Mouse (Mus musculus) intestine, embryonic 15.5 days (tissue): ENCODE measurements around the gene Tut1. TPM values are rescaled to one million over a fixed set of nuclear protein-coding genes. Genes with fewer than 3 reads are reported as not detected.
A peak's percentile ranks its signal among the peaks of the same experiment; 100 is the strongest.
"Not testable (repeated sequence)": the region's sequence is repeated elsewhere in the genome, so short reads cannot be mapped to it uniquely, and the experiment has no call there.

Source experiments
- ATAC-seq: fragments of 200-750 bp; cut with Nextera tagmentation; 2 replicates; pipeline ENCODE4 v1.8.0; 2017; ENCODE audit warnings: moderate TSS enrichment, moderate library complexity
- H3K27ac ChIP-seq: fragments of 300-500 bp; sonication (generic); 2 replicates; pipeline ENCODE4 v1.5.1; 2015; ENCODE audit warnings: mild to moderate bottlenecking, inconsistent platforms
- H3K27me3 ChIP-seq: fragments of 300-500 bp; sonication (generic); replicated peaks from 2 replicates; pipeline ENCODE4 v1.6.1; 2015; ENCODE audit warnings: inconsistent platforms
- H3K36me3 ChIP-seq: fragments of 300-500 bp; sonication (generic); 2 replicates; pipeline ENCODE4 v1.6.1; 2015; ENCODE audit warnings: inconsistent platforms
- H3K4me1 ChIP-seq: fragments of 300-500 bp; sonication (generic); replicated peaks from 2 replicates; pipeline ENCODE4 v1.6.1; 2015; ENCODE audit warnings: inconsistent platforms
- H3K4me2 ChIP-seq: fragments of 300-500 bp; sonication (generic); replicated peaks from 2 replicates; pipeline ENCODE4 v1.6.1; 2015; ENCODE audit warnings: mild to moderate bottlenecking, inconsistent platforms
- H3K4me3 ChIP-seq: fragments of 300-500 bp; sonication (generic); replicated peaks from 2 replicates; pipeline ENCODE4 v1.5.1; 2015; ENCODE audit warnings: inconsistent platforms
- H3K9ac ChIP-seq: fragments of 300-500 bp; sonication (generic); 2 replicates; pipeline ENCODE4 v1.6.1; 2015; ENCODE audit warnings: inconsistent platforms
- H3K9me3 ChIP-seq: fragments of 300-500 bp; sonication (generic); 2 replicates; pipeline ENCODE4 v1.6.1; 2016; ENCODE audit warnings: inconsistent platforms
- WGBS: fragments of 180-500 bp; shearing (Covaris S2); methylation state at CpG from one replicate; pipeline ENCODE4 v1.1.7; 2015; 5-methylcytosine and 5-hydroxymethylcytosine counted together
- polyA plus RNA-seq: library from polyadenylated mRNA; unstranded; fragments of >200 nt; fragmentation: Nextera tagmentation; extraction: Ambion mirVana; gene quantifications from 2 replicates; pipeline ENCODE4 v1.2.1, GENCODE M21; 2015

Tut1 gene
- polyA plus RNA-seq, 1 experiment from 2014 or later = 29.7 TPM

- H3K4me1 ChIP-seq = peaks cover 9% of the 10 kb centered on the region
- peak overlapping the region; percentile 85 for H3K9ac ChIP-seq
- H3K27ac ChIP-seq = no peak overlapping the region
- no peaks in the 10 kb centered on the region for H3K9me3 ChIP-seq
- H3K36me3 ChIP-seq = peaks cover 49% of the 10 kb centered on the region
- H3K4me2 ChIP-seq = peak overlapping the region; percentile 74
- H3K27me3 ChIP-seq = no peaks in the 10 kb centered on the region
- ATAC-seq = no peak
- H3K4me3 ChIP-seq = peak overlapping the region; percentile 77
- WGBS = 4% methylated on average over 9 of the region's 9 CpGs
Measured at GRCm38 (mm10) chr19:8967893-8968292, 14.2 kb downstream of the Tut1 start.

DNA sequence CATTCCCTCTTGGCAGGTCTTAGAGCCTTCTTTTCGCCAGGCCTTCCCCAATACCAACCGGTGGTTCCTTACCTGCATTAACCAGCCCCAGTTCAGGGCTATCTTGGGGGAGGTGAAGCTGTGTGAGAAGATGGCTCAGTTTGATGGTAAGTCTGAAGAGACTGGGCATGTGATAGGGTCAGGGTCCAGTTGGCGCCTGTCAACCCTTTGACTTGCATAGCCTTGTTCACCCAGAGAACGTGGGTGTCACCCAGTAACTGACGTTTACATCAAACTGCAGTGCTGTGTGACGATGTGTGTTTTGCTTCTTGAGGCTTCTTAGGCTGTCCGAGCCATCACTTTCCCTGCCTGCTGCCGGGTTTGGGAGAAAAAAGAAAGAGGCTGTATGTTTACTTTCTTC is 18.8 kb downstream of the Tut1 start:
- 82% methylated on average over 8 of the region's 8 CpGs for WGBS
- not testable (repeated sequence) for H3K9me3 ChIP-seq, H3K4me1 ChIP-seq, H3K9ac ChIP-seq, ATAC-seq, H3K4me2 ChIP-seq, H3K27ac ChIP-seq, H3K27me3 ChIP-seq, H3K4me3 ChIP-seq
- H3K36me3 ChIP-seq = peaks cover 53% of the 10 kb centered on the region

- Histone ChIP-seq H3K9ac (no peak overlapping the region), H3K9me3 (no peaks in the 10 kb centered on the region), H3K27me3 (no peaks in the 10 kb centered on the region), H3K4me1 (no peaks in the 10 kb centered on the region; the same call in 1 of the 2 replicates), H3K4me2 (no peak overlapping the region), H3K36me3 (peaks cover 68% of the 10 kb centered on the region), H3K4me3 (no peak overlapping the region), H3K27ac (no peak overlapping the region)
- 86% methylated on average over 1 of the region's 1 CpGs for WGBS
- ATAC-seq = no peak
Measured at GRCm38 (mm10) chr19:8974638-8975037, 21.0 kb downstream of the Tut1 start.

- Histone ChIP-seq H3K4me1 (peaks cover 2% of the 10 kb centered on the region; the same call in 1 of the 2 replicates), H3K9ac (no peak overlapping the region), H3K27ac (no peak overlapping the region), H3K4me2 (no peak overlapping the region), H3K4me3 (no peak overlapping the region), H3K36me3 (peaks cover 60% of the 10 kb centered on the region), H3K9me3 (no peaks in the 10 kb centered on the region), H3K27me3 (no peaks in the 10 kb centered on the region)
- no peak for ATAC-seq
- 96% methylated on average over 2 of the region's 2 CpGs for WGBS
Measured at GRCm38 (mm10) chr19:8975491-8975890, 21.8 kb downstream of the Tut1 start.

- Histone ChIP-seq H3K4me3 (no peak overlapping the region), H3K27ac (no peak overlapping the region), H3K36me3 (peaks cover 50% of the 10 kb centered on the region)
Measured at GRCm38 (mm10) chr19:8976535-8976934, 22.9 kb downstream of the Tut1 start.

DNA sequence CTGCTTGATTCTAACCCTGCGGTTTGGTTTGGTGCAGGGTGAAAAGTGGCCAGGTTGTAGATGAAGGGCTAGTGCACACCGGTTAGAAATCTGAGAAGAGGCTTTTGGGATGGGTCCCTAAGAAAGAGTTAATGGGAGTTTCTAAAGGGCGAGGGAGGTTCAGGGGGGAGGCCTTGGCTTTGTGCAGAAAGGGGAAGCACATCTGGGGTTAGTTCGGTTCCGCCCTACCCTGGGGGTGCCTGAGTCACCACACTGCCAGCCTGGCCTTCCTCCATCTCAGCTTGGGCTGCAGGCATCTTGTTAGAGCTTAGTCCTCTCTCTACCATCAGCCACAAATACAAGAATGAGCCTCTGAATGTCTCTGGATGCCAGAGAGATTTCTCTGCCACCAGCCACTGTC is 27.1 kb downstream of the Tut1 start:
- 49% methylated on average over 5 of the region's 5 CpGs for WGBS
- no peaks in the 10 kb centered on the region for H3K9me3 ChIP-seq
- H3K9ac ChIP-seq = no peak overlapping the region
- no peak overlapping the region for H3K27ac ChIP-seq
- H3K4me1 ChIP-seq = peaks cover 43% of the 10 kb centered on the region
- H3K4me3 ChIP-seq = no peak overlapping the region
- no peak for ATAC-seq
- no peaks in the 10 kb centered on the region for H3K27me3 ChIP-seq
- H3K36me3 ChIP-seq = peaks cover 18% of the 10 kb centered on the region
- no peak overlapping the region for H3K4me2 ChIP-seq

More at GRCm38 (mm10) chr19:8976535-8976934, 22.9 kb downstream of the Tut1 start:
- Histone ChIP-seq H3K4me2 (no peak overlapping the region), H3K9me3 (no peaks in the 10 kb centered on the region), H3K9ac (no peak overlapping the region), H3K4me1 (peaks cover 7% of the 10 kb centered on the region), H3K27me3 (no peaks in the 10 kb centered on the region)
- WGBS = 42% methylated on average over 3 of the region's 3 CpGs
- peak; percentile 61 for ATAC-seq

- WGBS = 54% methylated on average over 2 of the region's 2 CpGs
- H3K36me3 ChIP-seq = peaks cover 18% of the 10 kb centered on the region
- ATAC-seq = no peak
- no peak overlapping the region for H3K4me3 ChIP-seq
- no peak overlapping the region for H3K9ac ChIP-seq
- H3K9me3 ChIP-seq = no peaks in the 10 kb centered on the region
- no peaks in the 10 kb centered on the region for H3K27me3 ChIP-seq
- no peak overlapping the region for H3K27ac ChIP-seq
- no peak overlapping the region for H3K4me2 ChIP-seq
- peaks cover 45% of the 10 kb centered on the region for H3K4me1 ChIP-seq
Measured at GRCm38 (mm10) chr19:8981450-8982168, 28.0 kb downstream of the Tut1 start.

DNA sequence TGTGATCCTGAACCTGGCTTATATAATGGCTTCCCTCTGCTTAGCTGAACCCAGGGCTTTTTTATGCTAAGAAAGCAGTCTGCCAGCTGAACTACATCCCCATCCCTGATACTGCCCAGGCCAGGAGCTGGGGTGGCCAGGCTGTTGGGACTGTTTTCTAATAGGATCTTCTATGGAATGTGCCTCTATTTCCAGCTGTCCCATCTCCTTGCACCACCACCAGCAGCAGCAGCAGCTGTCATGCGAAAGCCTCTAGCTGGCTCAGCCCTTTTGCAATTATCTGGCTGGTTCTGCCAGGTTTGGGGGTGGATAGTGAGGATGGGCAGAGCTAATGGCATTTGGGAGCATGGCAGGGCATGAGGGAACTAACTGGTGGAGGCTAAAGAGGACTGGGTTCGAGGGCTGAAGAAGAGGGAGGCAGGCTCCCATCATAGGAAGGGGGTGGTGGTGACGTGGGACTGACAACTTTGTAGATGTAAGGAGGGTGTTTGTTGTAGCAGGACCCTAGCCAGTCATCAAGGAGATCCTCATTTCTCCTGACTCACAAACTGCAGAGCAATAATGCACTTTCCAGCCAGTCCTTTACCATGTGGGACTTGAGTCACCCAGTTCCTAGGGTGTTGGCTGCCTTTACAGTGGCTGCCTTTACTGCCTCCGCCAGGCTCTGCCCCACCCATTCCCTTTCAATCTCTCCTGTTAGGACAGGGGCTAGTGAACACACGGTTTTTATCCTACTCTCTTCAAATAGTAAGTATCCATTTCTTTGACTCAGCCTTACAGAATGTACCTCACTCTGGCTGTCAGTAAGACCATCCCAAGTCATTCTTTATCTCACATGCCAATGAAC is 28.9 kb downstream of the Tut1 start:
- Histone ChIP-seq H3K4me3 (no peak overlapping the region), H3K9ac (no peak overlapping the region), H3K27me3 (no peaks in the 10 kb centered on the region), H3K36me3 (peaks cover 14% of the 10 kb centered on the region), H3K4me1 (peaks cover 45% of the 10 kb centered on the region), H3K9me3 (no peaks in the 10 kb centered on the region), H3K27ac (peak overlapping the region; percentile 64), H3K4me2 (no peak overlapping the region)
- ATAC-seq = peak; percentile 81
- WGBS = 36% methylated on average over 5 of the region's 5 CpGs

- peaks cover 52% of the 10 kb centered on the region for H3K4me1 ChIP-seq
- H3K9ac ChIP-seq = no peak overlapping the region
- H3K36me3 ChIP-seq = peaks cover 13% of the 10 kb centered on the region
- peak overlapping the region; percentile 64 for H3K27ac ChIP-seq
- H3K4me2 ChIP-seq = no peak overlapping the region
- no peak overlapping the region for H3K4me3 ChIP-seq
- no peaks in the 10 kb centered on the region for H3K9me3 ChIP-seq
- H3K27me3 ChIP-seq = no peaks in the 10 kb centered on the region
- peak; percentile 87 for ATAC-seq
- WGBS = 23% methylated on average over 4 of the region's 4 CpGs
Measured at GRCm38 (mm10) chr19:8983150-8983650, 29.6 kb downstream of the Tut1 start.

GRCm38 (mm10) chr19:8984255-8984868 is 30.7 kb downstream of the Tut1 start:
- H3K27ac ChIP-seq = peak overlapping the region; percentile 64; the same call in 1 of the 2 replicates
- H3K4me3 ChIP-seq = no peak overlapping the region
- no peak overlapping the region for H3K9ac ChIP-seq
- 12% methylated on average over 7 of the region's 7 CpGs for WGBS
- H3K36me3 ChIP-seq = peaks cover 1% of the 10 kb centered on the region; the same call in 1 of the 2 replicates
- H3K4me1 ChIP-seq = peaks cover 60% of the 10 kb centered on the region
- H3K27me3 ChIP-seq = no peaks in the 10 kb centered on the region
- no peak overlapping the region for H3K4me2 ChIP-seq
- H3K9me3 ChIP-seq = no peaks in the 10 kb centered on the region
- no peak for ATAC-seq

DNA sequence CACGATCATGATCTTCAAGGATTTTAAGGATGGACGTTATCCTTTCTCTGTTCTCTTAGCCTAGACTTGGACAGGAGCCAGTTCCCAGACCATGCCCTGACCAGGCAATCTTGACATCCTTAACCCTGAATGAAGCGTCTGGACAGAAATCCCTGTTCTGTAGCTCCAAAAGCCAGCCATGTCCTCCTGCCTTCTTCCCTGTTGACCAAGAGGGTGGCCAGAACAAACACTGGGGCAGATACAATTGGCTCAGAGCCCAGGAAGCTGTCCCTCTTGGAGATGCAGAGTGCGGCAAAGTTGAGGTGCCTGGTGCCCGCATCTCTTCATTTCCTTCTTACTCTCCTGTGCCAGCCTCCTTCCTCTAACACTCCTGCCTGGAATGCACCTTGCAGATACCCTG is 32.2 kb downstream of the Tut1 start:
- no peak overlapping the region for H3K9ac ChIP-seq
- ATAC-seq = no peak
- no peak overlapping the region for H3K27ac ChIP-seq
- H3K9me3 ChIP-seq = no peaks in the 10 kb centered on the region
- H3K4me3 ChIP-seq = no peak overlapping the region
- no peaks in the 10 kb centered on the region for H3K36me3 ChIP-seq
- WGBS = 61% methylated on average over 5 of the region's 5 CpGs
- no peak overlapping the region for H3K4me2 ChIP-seq
- H3K4me1 ChIP-seq = peaks cover 55% of the 10 kb centered on the region
- H3K27me3 ChIP-seq = no peaks in the 10 kb centered on the region

DNA sequence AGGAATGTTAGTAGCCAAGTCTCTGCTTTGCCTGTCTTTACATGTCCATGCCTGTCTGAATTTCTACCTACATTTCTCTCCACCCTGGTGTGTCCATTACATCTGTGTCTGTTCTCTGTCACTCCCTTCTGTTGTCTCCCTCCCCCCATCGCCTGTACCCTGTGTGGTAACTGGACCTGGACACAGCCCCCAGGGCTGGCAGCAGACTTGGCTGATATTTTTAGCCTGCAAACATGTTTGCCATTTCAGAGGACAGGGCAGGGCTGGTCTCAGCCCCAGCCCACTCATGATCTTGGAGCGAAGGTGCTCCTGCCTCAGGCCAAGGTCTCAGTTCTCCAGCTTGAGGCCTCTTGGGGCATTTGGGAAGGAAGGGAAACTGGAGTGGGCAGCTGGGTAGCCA is 34.2 kb downstream of the Tut1 start:
- H3K9ac ChIP-seq = no peak overlapping the region
- H3K4me3 ChIP-seq = no peak overlapping the region
- 51% methylated on average over 2 of the region's 2 CpGs for WGBS
- 0 out of 2 replicates have a peak overlapping the region, but pooled peaks have one; percentile 88 for H3K4me2 ChIP-seq
- peaks cover 56% of the 10 kb centered on the region for H3K4me1 ChIP-seq
- H3K36me3 ChIP-seq = no peaks in the 10 kb centered on the region
- ATAC-seq = no peak
- no peaks in the 10 kb centered on the region for H3K27me3 ChIP-seq
- no peak overlapping the region for H3K27ac ChIP-seq
- H3K9me3 ChIP-seq = no peaks in the 10 kb centered on the region
